Mouse (Mus musculus) testis, adult 2 months (tissue): Measurements from ENCODE around the gene Scyl3. TPM values are rescaled to one million over a fixed set of nuclear protein-coding genes. Genes with fewer than 3 reads are reported as not detected.

Experiments
- H3K27ac ChIP-seq: fragments of 200-500 bp; 2 replicates; pipeline ENCODE4 v1.5.1; 2012; ENCODE audit warnings: low read depth, low read length; ENCODE audit not compliant: control insufficient read depth, insufficient read depth
- H3K27me3 ChIP-seq: fragments of 200-500 bp; 2 replicates; pipeline ENCODE4 v1.6.1; 2012; ENCODE audit warnings: mild to moderate bottlenecking, low read length, moderate library complexity; ENCODE audit not compliant: control insufficient read depth, insufficient read depth
- H3K36me3 ChIP-seq: fragments of 200-500 bp; 2 replicates; pipeline ENCODE4 v1.6.1; 2012; ENCODE audit warnings: mild to moderate bottlenecking, low read length; ENCODE audit not compliant: control insufficient read depth, insufficient read depth
- H3K4me1 ChIP-seq: fragments of 200-500 bp; 2 replicates; pipeline ENCODE4 v1.6.1; 2012; ENCODE audit warnings: low read length; ENCODE audit not compliant: control insufficient read depth, insufficient read depth
- H3K4me3 ChIP-seq: fragments of 200-500 bp; 2 replicates; pipeline ENCODE4 v1.5.1; 2012; ENCODE audit warnings: low read depth, mild to moderate bottlenecking, low read length, moderate library complexity, mixed read lengths; ENCODE audit not compliant: control insufficient read depth
- CTCF ChIP-seq: fragments of 200-500 bp; IDR thresholded peaks from 2 replicates; pipeline ENCODE4 v1.5.1; 2012; ENCODE audit warnings: low read depth, mild to moderate bottlenecking, inconsistent platforms, low read length, moderate library complexity; ENCODE audit not compliant: control insufficient read depth, insufficient read depth, insufficient replicate concordance
- POLR2A ChIP-seq: fragments of 200-500 bp; IDR thresholded peaks from 2 replicates; pipeline ENCODE4 v1.6.1; 2012; ENCODE audit warnings: low read depth, mild to moderate bottlenecking, inconsistent platforms, low read length, moderate library complexity; ENCODE audit not compliant: control insufficient read depth
- polyA plus RNA-seq: library from polyadenylated mRNA; depleted of rRNA; stranded (reverse); fragments of >200 nt; gene quantifications from 2 replicates; pipeline ENCODE4 v1.2.3, GENCODE M21; 2012

Scyl3 gene
- polyA plus RNA-seq, 1 experiment: 9.0 TPM

DNA sequence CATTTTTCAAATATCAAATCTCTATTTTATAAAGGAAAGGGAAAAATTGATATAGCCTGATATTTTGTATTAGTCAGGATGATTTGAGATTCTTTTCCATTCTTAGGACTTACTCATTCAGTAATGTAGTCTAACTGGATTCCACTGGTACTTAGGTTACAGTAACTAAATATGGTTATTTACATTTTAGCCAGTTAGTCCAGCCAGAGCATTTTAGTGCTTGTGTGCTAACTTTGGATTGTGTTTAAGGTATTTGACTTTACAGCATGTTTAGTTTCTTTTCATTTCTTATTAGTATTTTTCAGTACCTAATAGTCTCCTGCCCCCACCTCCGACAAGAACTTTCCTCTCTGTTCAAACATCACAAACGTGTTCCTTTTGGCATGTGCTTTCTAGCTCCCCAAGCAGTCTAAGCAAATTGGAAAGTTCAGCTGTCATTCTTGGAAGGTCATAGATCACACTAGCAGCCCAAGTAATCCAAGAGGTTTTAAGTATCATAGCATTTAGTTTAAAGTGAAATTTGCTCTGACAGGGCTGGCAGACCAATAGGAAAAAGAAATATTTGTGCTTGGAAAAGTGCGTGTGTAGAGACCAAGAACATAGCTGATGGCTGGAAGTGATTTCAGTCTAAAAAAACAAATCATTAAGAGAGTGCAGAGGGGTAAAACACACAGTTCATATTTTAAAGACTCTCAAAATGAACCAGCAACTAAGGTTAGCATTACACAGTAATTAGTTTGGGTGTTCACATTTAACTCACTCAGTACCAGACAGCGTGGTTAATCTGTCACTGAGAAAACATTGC lies 21.7 kb upstream of the Scyl3 start:
- Histone ChIP-seq H3K27ac (no peak overlapping the region), H3K4me1 (no peaks in the 10 kb centered on the region)
- TF ChIP-seq POLR2A: no peak
- no peak for TF ChIP-seq CTCF

DNA sequence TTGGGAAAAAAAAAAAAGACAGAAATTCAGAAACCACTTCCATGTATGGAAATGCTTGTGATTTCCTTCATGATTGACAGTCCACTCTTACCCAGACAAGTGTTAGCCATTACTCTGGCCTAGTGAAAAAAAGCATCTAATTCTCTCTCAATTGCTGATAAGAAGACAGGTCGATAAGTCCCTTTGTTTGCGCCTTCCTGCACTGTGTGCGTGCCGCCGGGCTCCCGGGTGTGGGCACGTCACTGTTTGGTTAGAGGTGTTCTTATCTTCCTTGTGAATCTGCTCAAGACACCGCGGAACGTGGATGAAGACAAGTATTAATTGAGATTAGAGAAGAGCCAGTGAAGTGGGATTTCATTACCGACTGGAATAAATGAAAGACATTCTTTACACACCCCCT lies 20.5 kb upstream of the Scyl3 start:
- H3K36me3 ChIP-seq: no peaks in the 10 kb centered on the region
- no peak overlapping the region for H3K27ac ChIP-seq
- H3K4me3 ChIP-seq: no peak overlapping the region
- H3K27me3 ChIP-seq: no peaks in the 10 kb centered on the region
- H3K4me1 ChIP-seq: no peaks in the 10 kb centered on the region
- TF ChIP-seq CTCF (no peak), POLR2A (no peak)

More for the DNA sequence above, 21.7 kb upstream of the Scyl3 start:
- Histone ChIP-seq H3K4me3 (no peak overlapping the region), H3K36me3 (no peaks in the 10 kb centered on the region), H3K27me3 (no peaks in the 10 kb centered on the region)

- H3K27ac ChIP-seq: no peak overlapping the region
- H3K4me1 ChIP-seq: no peaks in the 10 kb centered on the region
- no peaks in the 10 kb centered on the region for H3K36me3 ChIP-seq
- TF ChIP-seq POLR2A (no peak), CTCF (no peak)
- H3K27me3 ChIP-seq: no peaks in the 10 kb centered on the region
- H3K4me3 ChIP-seq: no peak overlapping the region
Observed at GRCm38 (mm10) chr1:163910343-163910742, 18.6 kb upstream of the Scyl3 start.

DNA sequence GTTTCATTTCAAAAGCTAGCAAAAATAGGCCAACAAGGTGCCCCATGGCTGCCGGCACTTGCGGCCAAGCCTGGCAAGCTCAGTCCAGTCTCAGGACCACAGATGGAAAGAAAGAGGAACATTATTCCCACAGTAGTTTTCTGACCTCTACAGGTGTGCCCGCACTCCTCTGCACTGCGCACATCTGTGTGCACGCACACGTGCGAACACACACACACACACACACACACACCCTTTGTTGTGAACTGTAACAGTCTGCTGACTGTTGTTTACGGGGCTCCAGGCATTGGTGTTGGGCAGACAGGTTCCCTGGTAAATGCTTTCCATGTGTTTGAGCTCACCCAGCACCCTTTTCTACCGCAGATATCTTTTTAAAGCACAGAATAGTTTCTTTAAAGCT lies 18.1 kb upstream of the Scyl3 start:
- Histone ChIP-seq H3K36me3 (no peaks in the 10 kb centered on the region), H3K4me1 (no peaks in the 10 kb centered on the region), H3K27ac (no peak overlapping the region), H3K27me3 (no peaks in the 10 kb centered on the region), H3K4me3 (no peak overlapping the region)
- no peak for TF ChIP-seq POLR2A
- no peak for TF ChIP-seq CTCF

GRCm38 (mm10) chr1:163911981-163912380 lies 16.9 kb upstream of the Scyl3 start:
- Histone ChIP-seq H3K4me3 (no peak overlapping the region), H3K27me3 (no peaks in the 10 kb centered on the region), H3K36me3 (no peaks in the 10 kb centered on the region), H3K27ac (no peak overlapping the region), H3K4me1 (no peaks in the 10 kb centered on the region)
- no peak for TF ChIP-seq POLR2A
- TF ChIP-seq CTCF: no peak

- no peak for TF ChIP-seq CTCF
- no peak for TF ChIP-seq POLR2A
- no peaks in the 10 kb centered on the region for H3K4me1 ChIP-seq
- no peak overlapping the region for H3K27ac ChIP-seq
- no peaks in the 10 kb centered on the region for H3K27me3 ChIP-seq
- H3K4me3 ChIP-seq: no peak overlapping the region
- H3K36me3 ChIP-seq: no peaks in the 10 kb centered on the region
Observed at GRCm38 (mm10) chr1:163917349-163918160, 11.3 kb upstream of the Scyl3 start.

DNA sequence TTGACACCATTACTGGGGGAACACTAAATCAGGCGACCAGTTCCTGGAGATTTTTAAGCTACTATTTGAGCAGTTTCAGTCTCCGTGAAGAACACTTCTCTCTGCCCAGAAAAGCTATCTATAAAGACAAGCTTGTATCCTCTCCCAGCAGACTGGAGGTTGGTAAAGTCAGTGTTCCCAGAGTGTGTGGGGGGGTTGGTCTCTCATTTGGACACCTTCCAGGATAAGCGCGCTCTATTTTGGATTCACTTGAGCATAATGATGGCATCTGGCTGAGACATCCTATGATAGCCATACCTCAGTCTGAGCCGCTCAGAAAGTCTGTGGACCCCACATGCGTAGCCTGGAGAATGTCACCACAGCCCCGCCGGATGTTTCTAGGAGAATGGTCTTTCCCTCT lies 4.8 kb upstream of the Scyl3 start:
- Histone ChIP-seq H3K4me3 (no peak overlapping the region), H3K36me3 (no peaks in the 10 kb centered on the region), H3K27me3 (no peaks in the 10 kb centered on the region), H3K4me1 (no peaks in the 10 kb centered on the region), H3K27ac (no peak overlapping the region)
- TF ChIP-seq POLR2A (no peak), CTCF (no peak)
